Mouse (Mus musculus) cortical plate, adult 2 months (tissue): ENCODE data around the gene Stx17.

ENCODE experiments used
- CTCF ChIP-seq: fragments of 200-500 bp; IDR thresholded peaks from 2 replicates; pipeline ENCODE4 v1.5.1; 2011; ENCODE audit warnings: mild to moderate bottlenecking, control low read depth, low read length; ENCODE audit not compliant: insufficient read depth; ENCODE audit errors: extremely low read depth
- POLR2A ChIP-seq: fragments of 200-500 bp; IDR thresholded peaks from 2 replicates; pipeline ENCODE4 v1.6.1; 2011; ENCODE audit warnings: mild to moderate bottlenecking, low read length, control low read depth; ENCODE audit not compliant: insufficient read depth; ENCODE audit errors: extremely low read depth

GRCm38 (mm10) chr4:48131606-48132005 is 6.9 kb downstream of the Stx17 start:
- TF ChIP-seq CTCF (no peak), POLR2A (no peak)
